8 mouse cellular contexts compared by ENCODE assay signal in genomic region chr3:41082520-41082884, GRCm38 (mm10). TPM values are rescaled to one million over a fixed set of nuclear protein-coding genes. Genes with fewer than 3 reads are reported as not detected.
DNase-seq lines count a peak whose midpoint lies in the region; ATAC-seq and TF ChIP-seq lines count a peak whose summit lies in the region.

No protein-coding gene starts in this region.

- POLR2A ChIA-PET in Patski (lab: Charles Lee), result interaction anchor here (0.7 to 1.6 kb wide), 5 partner anchors 10 to 98 kb away, joined by 3 to 5 read pairs (median 3); no protein-coding TSS in a partner anchor

- TF ChIP-seq CTCF in Patski (IDR thresholded peaks at IDR 0.05), result no peak
- no peak for TF ChIP-seq CTCF in heart, postnatal 0 days (IDR thresholded peaks at IDR 0.05; ENCODE audit: low read depth)

- peak overlapping the region; percentile 94 for H3K4me2 ChIP-seq in kidney, embryonic 14.5 days (replicated peaks; ENCODE audit: low read depth, low read length)
- peak overlapping the region; percentile 78 for H3K4me2 ChIP-seq in heart, postnatal 0 days (ENCODE audit: low read depth, low read length)

- H3K27ac ChIP-seq in kidney, embryonic 14.5 days (ENCODE audit: low read depth, low read length), result peak overlapping the region; percentile 73; the same call in 1 of the 2 replicates
- peak overlapping the region; percentile 96 for H3K27ac ChIP-seq in heart, postnatal 0 days (ENCODE audit: low read depth)

- peaks cover 6% of the 10 kb centered on the region for H3K4me1 ChIP-seq in kidney, embryonic 14.5 days (ENCODE audit: control insufficient read depth, insufficient read depth, low read length)
- peaks cover 22% of the 10 kb centered on the region for H3K4me1 ChIP-seq in heart, postnatal 0 days (ENCODE audit: control insufficient read depth, insufficient read depth)

- peak; percentile 56 for ATAC-seq in kidney, embryonic 14.5 days (ENCODE audit: low FRiP score, low TSS enrichment)
- peak; percentile 28 for ATAC-seq in Patski
- ATAC-seq in heart, postnatal 0 days (ENCODE audit: insufficient read depth, low read depth), result peak; percentile 10

- peak overlapping the region; percentile 94 for H3K4me3 ChIP-seq in kidney, embryonic 14.5 days (ENCODE audit: low read length)
- H3K4me3 ChIP-seq in heart, postnatal 0 days (ENCODE audit: low read depth, low read length), result peak overlapping the region; percentile 95

- no peaks in the 10 kb centered on the region for H3K27me3 ChIP-seq in kidney, embryonic 14.5 days (ENCODE audit: control insufficient read depth, insufficient read depth, low read length)
- no peaks in the 10 kb centered on the region for H3K27me3 ChIP-seq in Patski
- H3K27me3 ChIP-seq in heart, postnatal 0 days (ENCODE audit: control insufficient read depth, insufficient read depth, low read length), result no peaks in the 10 kb centered on the region

- no peak for TF ChIP-seq EP300 in heart, postnatal 0 days (IDR thresholded peaks at IDR 0.05; ENCODE audit: low read depth)

- CTCF ChIA-PET in Patski (lab: Charles Lee), result interaction anchor here (1.3 to 3.0 kb wide), 3 partner anchors 11 to 100 kb away, joined by 3 to 13 read pairs (median 10); no protein-coding TSS in a partner anchor

- in situ Hi-C loops in Patski (cut with MboI; ENCODE audit: low pct_unique_long_range_greater_than_20kb), result no loop called here

- WGBS in kidney, embryonic 14.5 days, result 0% methylated on average over 27 of the region's 43 CpGs
- WGBS in heart, postnatal 0 days, result under 1% methylated on average over 43 of the region's 43 CpGs

- H3K9ac ChIP-seq in kidney, embryonic 14.5 days (ENCODE audit: low read depth, low read length), result peak overlapping the region; percentile 82
- peak overlapping the region; percentile 75 for H3K9ac ChIP-seq in heart, postnatal 0 days (replicated peaks; ENCODE audit: low read depth, low read length)

- no peak for DNase-seq in kidney, adult 9 months
- no peak for DNase-seq in Patski (ENCODE audit: low read depth, low spot score)
- DNase-seq in heart, postnatal 0 days (ENCODE audit: low spot score), result no peak
- peak; percentile 21 for DNase-seq in lung, postnatal 36 days
- no peak for DNase-seq in adrenal gland, adult 2 months
- no peak for DNase-seq in layer of hippocampus, postnatal 36 days
- no peak for DNase-seq in thymus, postnatal 25 days

- H3K36me3 ChIP-seq in kidney, embryonic 14.5 days (ENCODE audit: control insufficient read depth, insufficient read depth, low read length), result no peaks in the 10 kb centered on the region
- no peaks in the 10 kb centered on the region for H3K36me3 ChIP-seq in heart, postnatal 0 days (replicated peaks; ENCODE audit: control insufficient read depth, insufficient read depth, low read length)

- H3K9me3 ChIP-seq in kidney, embryonic 14.5 days (ENCODE audit: control insufficient read depth, low read length), result no peaks in the 10 kb centered on the region
- no peaks in the 10 kb centered on the region for H3K9me3 ChIP-seq in heart, postnatal 0 days (replicated peaks; ENCODE audit: control insufficient read depth, low read length)

RNA-seq across cellular contexts. Expression of gene Pgrmc2, which starts 0.3 kb away (rescaled TPM):
- polyA plus RNA-seq in kidney, embryonic 14.5 days (2014; fragmentation: Nextera tagmentation; extraction: Ambion mirVana), result 22.8 and 28.9 TPM in 2 replicates
- polyA plus RNA-seq in Patski (2021), result 99.6 TPM
- total RNA-seq in heart, postnatal 0 days (2014; rRNA removed; ENCODE audit: low replicate concordance), result 18.4 and 34.1 TPM in 2 replicates
- 29.5 and 32.1 TPM in 2 replicates for polyA plus RNA-seq in heart, postnatal 0 days (2015; fragmentation: Nextera tagmentation; extraction: Ambion mirVana)
- 10 to 100 TPM; 56.5 to 70.5 TPM for total RNA-seq in adrenal gland, adult 2 months (2021)
- 24.6 and 28.6 TPM in 2 replicates for polyA plus RNA-seq in adrenal gland, adult 2 months (2012; rRNA removed)
- 10 to 100 TPM; 54.1 to 55.0 TPM for total RNA-seq in layer of hippocampus, postnatal 36 days (2021)
